ENCODE assay signal across 14 mouse cellular contexts in the genomic region with DNA sequence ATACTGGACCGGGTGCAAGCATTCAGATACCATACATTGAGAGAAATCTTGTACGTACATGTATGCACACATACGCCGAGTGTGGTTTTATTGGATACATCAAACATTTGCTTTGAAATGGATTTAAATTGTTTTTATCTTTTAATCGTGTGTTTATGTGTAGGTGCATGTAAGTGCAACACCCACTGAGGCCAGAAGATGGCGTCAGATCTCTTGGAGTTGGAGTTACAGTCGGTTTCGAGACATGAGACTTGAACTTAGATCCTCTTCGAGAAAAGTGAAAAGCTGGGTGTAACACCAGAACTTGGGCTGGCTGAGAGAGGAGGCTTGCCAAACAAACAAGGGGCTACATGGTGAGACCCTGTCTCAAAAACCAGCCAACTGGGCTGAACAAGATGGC.
"Had no signal": no experiment of that assay in that cellular context is flagged by ENCODE, and none has a peak within 500 bp of the region (broad histone marks: within the 10 kb centered on the region; RNA-seq: fewer than 3 reads in every experiment).

No protein-coding gene starts in this region.

- H3K27ac ChIP-seq: kidney, embryonic 15.5 days; limb, embryonic 12.5 days; liver, embryonic 14.5 days; macrophage; stomach, postnatal 0 days had no signal

- DNase-seq: kidney, postnatal 25 days; layer of hippocampus, adult 9-11 months; liver; lung, adult 2 months; lung, postnatal 14 days; right cerebral cortex, adult 18-20 months had no signal

- H3K9ac ChIP-seq: kidney, embryonic 15.5 days; limb, embryonic 12.5 days; liver, embryonic 14.5 days had no signal

- ATAC-seq: midbrain, embryonic 16.5 days had no signal

- H3K36me3 ChIP-seq: kidney, embryonic 15.5 days; limb, embryonic 12.5 days had no signal

- H3K4me3 ChIP-seq: kidney, embryonic 15.5 days; limb, embryonic 12.5 days; megakaryocyte, embryonic 14.5 days had no signal

- H3K27me3 ChIP-seq: kidney, embryonic 15.5 days; limb, embryonic 12.5 days had no signal

- H3K4me2 ChIP-seq: kidney, embryonic 15.5 days; limb, embryonic 12.5 days; midbrain, embryonic 11.5 days had no signal

- H3K4me1 ChIP-seq: limb, embryonic 12.5 days had no signal
